Mouse (Mus musculus) T-helper 2 cell (primary cell): ENCODE measurements around the gene Hoxa6.

Experiments
- in situ Hi-C: fragments of 300-600 bp; cut with MboI, MseI; formaldehyde crosslinking; loops from one replicate; pipeline ENCODE4 v1.15.1; 2025; ENCODE audit warnings: high pct_unique_total_duplicates

The Hoxa6 gene

DNA sequence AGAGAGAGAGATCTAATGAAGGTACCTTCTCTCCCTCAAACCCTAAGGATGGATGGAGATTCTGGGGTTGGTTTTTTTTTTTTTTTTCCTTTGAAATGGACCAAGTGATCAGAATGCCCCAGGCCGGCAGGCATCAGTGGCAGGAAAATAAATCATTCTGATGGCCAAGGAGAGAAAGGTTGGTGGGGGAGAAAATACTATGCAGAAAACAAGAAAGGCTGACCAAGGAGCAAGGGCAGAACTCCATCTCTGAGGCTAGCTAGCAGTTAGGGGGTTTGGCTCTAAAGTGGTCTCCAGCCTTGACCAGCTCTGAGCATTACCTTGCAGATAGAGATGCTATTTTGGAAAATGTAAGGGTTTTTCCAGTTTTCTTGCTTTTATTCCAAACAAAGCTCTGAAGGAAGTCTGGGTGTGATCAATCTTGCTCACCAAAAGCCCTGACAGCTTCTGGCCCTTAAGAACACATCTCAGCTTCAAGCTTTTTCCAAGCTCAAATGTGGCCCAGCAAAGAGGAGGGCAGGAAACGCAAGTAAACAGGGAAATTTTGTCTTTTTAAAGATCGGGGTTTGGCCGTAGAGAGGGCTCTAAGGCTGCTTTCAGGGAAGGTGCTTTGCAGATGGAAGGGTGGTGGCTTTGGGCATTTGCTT is 42.0 kb downstream of the Hoxa6 start:
- in situ Hi-C loops: no loop called here

DNA sequence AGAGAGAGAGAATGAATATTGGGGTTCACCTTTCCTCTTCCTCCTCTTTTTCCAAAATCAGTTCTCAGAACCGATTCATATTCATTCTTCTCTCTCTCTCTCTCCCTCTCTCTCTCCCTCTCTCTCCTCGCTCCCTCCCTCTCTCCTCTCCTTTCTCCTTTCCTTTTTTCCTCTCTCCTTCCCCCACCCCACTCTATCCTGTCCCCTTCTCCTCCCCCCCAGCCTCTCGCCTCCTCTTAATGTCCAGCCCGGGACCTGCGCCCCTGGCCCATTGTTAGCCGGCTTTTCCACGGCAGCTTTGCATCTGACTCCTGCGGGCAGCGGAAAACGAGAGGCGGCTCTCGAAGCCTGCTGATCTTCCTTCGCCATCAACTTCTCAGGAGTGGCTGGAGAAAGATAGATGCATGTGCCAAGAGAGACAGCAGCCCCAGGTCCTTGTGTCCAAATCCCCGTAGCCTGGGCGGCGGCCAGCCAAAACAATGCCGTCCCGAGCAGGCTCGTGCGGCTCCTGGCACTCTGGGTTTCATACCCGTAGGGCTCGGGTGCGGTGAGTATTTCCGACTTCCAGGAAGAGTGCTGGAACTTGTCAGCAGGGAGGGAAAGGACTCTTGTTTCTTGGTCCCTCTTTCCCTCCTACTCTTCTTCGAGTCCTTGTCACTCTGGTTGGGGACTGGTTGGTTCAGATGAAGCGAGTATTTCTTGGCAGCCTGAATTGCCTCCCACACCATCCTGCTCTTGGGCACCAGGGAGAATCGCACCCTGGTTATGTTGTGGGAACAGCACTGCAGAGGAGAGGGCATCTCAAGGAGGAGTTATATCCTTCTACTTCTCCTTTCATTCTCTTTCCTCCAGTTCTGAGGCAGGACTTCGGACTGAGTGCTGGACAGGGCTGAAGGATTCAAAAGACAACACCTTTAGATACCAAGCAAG is 42.8 kb downstream of the Hoxa6 start:
- in situ Hi-C loops: no loop called here

DNA sequence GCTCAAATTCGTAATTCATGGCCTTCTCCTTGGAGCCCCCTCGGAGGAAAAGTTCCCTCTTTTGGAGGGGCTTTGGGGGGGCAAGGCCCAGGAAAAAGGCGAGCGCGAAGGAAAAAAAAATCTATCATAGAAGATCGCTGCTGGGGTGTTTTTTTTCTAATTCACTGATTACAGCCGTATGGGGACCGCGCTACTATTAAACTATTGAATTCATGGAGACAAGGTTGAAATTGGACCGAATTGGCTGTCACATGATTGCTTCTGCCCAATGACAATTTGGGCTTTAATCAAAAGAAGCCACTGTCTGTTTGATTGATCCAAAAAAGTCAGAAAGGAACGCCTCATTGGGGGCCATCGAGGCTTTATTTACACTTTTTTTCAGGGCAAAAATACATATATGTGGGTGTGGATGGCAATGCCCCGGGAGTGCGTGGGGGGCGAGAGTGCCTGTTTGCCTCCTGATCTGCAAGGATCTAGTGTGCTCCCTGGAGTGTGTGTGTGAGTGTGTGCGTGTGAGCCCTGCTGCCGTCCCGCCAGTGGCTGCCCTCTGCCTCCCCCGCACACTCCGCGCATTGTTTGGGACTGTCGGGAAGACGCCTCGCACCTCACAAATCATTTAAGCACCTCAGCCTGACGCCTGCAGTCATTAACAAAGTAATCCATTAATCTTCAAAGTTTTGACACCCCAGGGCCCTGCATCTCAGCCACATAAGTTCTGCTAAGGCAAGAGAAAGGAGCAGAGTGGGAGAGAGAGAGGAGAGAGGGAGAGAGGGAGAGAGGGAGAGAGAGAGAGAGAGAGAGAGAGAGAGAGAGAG is 43.7 kb downstream of the Hoxa6 start, which contains the start of gene Hoxa2:
Gene Hoxa2, minus strand, starts transcription at position 206 of the 815 bp plus-strand sequence.
- in situ Hi-C loops: no loop called here

DNA sequence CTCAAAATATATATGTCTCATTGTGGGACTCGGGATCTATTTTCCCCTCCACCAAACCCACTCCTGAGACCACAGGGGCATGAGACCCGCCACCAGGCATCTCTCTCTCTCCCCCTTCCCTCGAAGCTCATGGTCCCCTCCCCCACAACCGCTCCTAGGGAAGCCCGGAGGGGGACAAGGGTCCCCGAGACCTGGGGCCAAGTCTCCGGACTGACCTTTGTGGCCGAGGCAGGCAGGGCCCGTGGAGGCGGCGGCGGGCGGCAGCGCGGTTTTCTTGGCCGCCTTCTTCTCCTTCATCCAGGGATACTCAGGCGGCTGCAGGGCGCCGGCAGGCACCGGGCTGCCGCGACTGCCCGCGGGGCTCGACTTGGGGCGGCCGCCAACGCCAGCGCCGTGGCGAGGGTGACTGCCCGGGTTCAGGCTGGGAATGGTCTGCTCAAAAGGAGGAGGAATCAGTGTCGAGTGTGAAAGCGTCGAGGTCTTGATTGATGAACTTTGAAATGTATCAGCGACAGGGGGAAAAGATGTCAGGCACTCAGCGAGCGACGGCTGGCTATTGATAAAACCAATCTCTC is 44.4 kb downstream of the Hoxa6 start:
- in situ Hi-C loops: no loop called here

DNA sequence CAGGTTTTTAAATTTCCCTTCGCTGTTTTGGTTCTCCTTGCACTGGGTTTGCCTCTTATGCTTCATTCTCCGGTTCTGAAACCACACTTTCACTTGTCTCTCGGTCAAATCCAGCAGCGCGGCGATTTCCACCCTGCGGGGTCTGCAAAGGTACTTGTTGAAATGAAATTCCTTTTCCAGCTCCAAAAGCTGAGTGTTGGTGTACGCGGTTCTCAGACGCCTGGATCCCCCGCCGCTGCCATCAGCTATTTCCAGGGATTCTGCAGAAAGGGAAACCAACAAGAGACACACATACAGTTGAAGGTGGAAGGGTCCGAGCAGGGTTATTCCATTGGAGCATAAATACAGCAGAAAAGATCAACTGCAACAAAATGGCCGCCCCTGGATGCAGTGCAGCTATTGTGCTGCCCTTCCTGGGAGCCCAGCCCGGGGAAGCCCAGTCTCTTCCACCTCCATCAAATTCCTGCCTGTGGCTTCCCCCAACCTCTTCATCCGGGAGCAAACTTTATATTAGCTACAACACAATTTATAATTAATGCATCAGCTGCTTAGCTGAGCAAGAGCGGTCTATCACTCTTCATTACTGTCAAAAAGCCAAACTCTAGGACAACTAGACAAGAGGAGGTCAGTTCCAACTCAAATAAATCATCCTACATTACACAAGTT is 45.0 kb downstream of the Hoxa6 start:
- in situ Hi-C loops: no loop called here

DNA sequence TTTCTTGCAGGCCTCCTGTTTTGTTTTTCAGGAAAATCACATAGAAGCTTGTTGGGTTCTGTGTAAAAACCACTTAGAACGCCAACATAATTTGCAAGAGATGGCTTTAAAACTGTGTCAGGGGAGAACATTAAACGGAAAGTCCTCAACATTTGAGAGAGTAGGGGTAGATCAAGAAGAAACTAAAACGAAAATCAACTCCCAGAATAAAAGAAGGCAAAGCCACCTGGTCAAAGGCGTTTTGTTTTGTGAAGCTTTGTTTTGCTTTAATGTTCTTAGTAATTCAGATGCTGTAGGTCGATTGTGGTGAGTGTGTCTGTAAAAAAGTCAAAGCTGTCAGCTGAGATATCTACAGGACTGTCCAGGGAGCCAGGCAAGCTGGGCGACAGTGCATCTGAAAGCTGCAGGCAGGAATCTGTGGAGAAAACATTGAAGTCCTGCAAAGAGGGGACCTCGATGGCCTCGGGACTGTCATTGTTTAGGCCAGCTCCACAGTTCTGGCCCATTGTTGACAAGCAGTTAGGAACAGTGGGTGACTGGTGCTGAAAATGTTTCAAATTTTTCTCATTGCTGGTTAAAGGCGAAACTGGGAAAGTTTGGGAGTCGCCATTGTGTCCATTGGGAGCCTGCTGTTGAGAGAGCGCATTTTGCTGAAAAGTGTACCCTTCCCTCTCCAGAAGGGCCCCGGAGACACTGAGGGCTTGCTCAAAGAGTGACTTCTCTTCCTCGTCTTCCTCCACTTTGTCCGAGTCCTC is 45.7 kb downstream of the Hoxa6 start:
- in situ Hi-C loops: no loop called here

DNA sequence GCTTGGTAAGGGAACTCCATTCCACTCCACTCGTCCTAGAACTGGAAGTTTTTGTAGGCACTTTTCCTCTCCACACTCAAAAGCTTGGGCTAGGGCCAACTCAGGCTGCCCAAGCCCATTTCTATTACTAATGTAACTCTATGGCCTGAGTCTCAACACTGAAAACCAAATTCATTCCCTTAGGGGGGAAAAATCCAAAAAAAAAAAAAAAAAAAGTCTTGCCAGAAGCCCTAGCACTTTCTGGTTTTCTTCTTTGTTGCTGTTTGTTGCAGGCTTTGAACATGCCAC is 46.5 kb downstream of the Hoxa6 start:
- in situ Hi-C loops: no loop called here

DNA sequence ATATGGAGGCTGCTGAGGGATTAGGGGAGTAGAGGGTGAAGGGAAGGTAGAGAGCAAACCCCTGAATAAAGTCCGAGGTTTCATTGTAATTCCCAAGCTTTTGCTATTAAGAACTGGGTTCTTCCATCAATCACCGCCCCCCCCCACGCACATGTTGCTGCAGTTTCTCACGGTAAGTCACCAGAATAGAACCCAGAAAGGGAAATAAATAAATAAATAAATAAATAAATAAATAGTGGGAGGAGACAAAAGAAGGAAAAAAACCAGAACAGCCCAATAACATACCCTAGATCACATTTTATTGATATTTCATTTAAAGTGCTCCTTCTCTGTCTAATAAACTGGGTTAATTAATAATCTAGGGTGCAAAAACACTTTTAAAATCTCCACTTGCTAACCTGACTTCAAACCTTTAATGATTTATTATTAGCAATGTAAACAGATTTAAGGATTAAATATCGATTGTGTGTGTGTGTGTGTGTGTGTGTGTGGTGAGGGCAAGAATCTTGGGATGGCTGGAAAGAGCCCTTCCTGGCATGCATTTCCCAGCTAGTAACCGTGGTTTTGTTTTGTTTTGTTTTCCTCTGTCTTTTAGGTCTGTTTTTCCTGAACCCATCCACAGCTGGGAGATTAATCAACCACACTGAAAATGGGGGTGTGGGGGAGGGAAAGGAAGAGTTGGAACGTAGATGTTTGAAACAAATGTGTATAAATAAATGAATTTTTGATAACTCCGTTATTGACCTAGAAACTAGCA is 47.0 kb downstream of the Hoxa6 start:
- in situ Hi-C loops: no loop called here

DNA sequence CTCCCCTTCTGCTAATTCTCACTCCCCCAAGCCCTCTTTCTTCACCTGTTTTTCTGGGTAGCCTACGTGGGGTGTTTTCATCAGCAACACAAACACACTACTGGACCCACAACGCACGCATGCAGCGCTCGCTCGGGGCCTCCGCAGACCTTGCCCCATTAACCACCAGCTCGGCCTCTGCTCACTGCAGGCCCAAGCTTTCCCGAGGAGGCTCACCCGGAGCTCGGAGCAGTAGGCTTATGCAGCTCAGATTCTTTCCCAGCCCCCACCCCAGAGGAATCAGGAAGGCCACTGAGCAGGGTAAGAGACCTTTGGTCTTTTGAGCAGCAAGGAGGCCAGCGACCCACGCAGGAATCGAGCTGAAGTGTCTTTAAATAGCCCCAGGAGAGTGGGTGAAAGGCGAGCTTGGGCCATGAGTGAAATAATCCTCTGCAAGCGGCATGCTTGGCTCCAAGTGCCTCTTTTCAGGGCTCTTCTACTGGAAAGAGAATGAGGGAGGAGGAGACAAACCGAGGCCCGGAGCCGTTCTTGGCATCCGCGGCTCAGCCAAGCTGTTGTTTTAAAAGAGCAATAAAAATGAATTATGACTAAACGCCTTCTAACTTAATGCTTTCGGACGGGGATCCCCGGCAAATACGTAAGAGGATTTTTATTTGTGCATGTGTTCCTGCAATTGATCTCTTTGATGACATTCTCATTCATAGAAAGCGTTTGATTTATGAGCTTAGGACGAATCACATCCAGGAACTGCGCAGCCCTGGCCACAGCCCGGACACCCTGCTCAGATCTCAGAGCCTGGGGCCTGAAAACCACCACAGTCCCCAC is 47.8 kb downstream of the Hoxa6 start:
- in situ Hi-C loops: no loop called here

DNA sequence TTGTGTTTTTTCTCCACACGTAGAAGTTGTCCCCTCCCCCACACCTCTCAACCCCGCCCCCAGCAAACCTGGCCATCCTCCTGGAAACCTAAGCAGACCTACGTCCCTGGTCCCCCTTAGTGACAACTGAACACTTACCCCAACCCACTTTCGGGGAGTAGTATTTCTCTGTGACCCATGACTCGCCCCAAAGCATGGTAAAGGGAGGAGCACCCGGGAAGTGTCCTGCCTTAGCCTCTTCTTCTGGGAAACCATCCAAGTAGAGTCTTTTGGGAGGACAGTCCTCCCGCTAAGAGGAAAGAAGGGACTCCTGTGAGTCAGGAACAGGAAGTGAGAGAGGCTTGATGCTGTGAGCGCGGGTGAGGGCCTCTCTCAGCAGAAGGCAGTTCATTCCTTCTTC is 48.5 kb downstream of the Hoxa6 start:
- in situ Hi-C loops: loop anchor here (10.0 kb wide), 1 partner anchor 145 kb away; the partner anchor contains the start of gene Skap2

DNA sequence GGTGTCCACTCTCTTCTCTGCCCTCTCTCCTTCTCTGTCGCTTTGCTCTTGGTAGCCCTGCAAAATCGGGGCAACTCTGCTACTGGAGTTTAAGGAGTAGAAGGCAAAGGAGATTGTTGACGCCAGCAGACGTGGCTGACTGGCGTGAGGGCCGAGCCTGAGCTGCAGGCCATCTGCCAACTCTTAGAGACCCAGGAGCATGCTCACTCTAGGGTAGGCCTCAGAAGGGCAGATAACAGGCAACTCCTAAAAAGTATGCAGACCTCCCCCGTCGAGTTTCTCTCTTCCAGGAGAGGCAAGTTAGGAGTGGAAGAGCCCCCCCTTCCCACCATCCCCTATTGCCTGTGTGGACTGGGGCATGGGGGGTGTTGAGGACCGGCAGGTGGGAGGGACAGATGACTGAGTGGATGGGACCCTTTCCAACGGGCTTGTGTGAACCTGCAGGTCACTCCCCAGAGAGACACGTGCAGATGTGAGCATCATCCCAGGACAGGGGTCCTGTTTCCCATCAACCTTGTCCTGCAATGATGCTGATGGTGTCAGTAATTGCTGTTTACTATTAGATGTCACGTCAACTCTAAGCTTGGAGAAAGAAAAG is 49.3 kb downstream of the Hoxa6 start:
- in situ Hi-C loops: loop anchor here (10.0 kb wide), 1 partner anchor 144 kb away; the partner anchor contains the start of gene Skap2

DNA sequence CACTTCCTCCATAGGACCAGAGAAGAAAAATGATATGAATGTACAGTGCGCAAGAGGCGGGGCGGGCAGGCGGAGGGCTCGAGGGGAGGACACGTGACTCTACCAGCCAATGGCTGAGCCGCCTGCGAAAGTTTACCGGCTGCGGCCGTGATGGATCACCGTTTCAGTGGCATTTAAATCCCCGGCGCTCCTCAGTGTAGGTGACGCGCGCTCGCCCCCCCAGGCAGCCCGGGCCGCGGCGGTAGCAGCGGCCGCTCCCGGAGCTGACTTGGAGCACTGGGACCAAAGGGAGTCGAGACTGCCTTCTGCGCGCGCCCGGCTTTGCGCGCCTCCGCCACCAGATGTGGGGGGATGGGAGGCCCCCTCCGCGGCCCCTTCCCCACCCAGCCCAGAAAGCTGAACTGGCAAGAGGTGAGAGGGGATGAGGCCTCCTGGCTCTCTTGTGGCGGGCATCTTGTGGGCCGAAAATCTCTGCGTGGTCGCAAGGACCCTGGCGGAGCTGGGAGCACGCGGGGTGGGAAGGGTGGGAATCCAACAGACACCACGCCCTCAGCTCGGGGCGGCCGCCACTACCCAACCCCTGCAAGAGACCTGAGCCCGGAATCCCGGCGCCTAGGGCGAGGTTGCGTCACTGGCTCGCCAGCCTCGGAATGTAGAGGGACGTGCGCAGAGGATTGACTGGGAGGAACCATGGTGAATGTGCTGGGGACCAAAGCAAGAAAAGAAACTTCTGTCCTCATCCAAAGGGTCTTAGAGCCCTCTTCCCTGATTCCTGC is 50.1 kb downstream of the Hoxa6 start, which contains the start of gene Hoxa1:
Gene Hoxa1, minus strand, starts transcription at position 42 of the 776 bp plus-strand sequence.
- in situ Hi-C loops: loop anchor here (10.0 kb wide), 1 partner anchor 144 kb away; the partner anchor contains the start of gene Skap2

DNA sequence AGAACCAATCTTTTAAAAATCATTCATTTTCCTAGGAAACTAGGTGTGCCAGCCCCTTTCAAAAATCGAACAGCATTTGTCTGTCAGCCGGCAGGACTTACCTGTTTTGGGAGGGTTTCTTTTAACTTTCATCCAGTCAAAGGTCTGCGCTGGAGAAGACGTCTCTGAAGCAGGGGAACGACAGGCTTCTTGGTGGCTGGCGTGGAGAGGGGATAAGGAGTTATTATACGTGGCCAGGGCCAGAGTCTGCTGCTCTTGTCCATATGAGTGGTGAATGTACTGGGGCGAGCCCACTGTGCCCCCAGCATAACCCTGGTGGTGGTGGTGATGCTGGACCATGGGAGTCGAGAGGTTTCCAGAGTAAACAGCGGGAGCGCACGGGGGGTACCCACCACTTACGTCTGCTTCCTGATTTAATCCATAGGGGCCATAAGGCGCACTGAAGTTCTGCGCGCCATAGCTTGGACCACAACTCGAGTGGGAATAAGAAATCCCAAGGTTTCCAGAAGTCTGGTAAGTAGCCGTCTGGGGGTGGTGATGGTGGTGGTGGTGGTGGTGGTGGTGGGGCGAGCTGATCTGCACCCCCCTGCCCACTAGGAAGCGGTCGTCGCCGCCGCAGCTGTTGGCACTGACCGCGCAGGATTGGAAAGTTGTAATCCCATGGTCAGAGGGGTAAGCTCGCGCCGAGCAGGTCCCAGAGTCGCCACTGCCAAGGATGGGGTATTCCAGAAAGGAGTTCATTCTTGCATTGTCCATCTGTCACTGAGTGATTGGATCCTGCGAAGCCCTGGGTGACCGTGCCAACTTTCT is 50.9 kb downstream of the Hoxa6 start:
- in situ Hi-C loops: loop anchor here (10.0 kb wide), 1 partner anchor 143 kb away; the partner anchor contains the start of gene Skap2

DNA sequence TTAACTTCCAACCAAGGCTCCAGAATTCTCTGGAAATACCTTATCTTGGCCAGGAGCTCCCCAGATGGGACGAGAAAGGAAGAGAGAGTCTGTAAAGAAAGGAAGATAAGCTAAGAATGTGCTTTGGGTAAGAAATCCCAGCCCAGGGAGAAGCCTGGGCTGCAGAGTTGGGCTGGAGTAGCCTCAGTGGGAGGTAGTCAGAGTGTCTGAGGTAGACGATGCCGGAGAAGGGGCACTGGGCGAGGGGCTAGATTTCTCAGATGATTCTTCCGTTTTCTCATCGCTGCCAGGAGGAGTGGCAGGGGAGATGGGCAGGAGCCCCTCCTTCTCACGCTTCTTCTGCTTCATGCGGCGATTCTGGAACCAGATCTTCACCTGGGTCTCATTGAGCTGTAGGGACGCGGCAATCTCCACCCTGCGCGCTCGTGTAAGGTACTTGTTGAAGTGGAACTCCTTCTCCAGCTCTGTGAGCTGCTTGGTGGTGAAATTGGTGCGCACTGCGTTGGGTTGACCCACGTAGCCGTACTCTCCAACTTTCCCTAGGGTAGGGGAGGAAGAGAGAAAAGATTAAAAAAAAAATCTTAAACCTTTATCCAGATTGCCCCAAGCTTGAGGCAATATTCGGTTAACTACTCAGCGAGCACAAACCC is 51.8 kb downstream of the Hoxa6 start:
- in situ Hi-C loops: loop anchor here (10.0 kb wide), 1 partner anchor 142 kb away; the partner anchor contains the start of gene Skap2
